In the genomic region with DNA sequence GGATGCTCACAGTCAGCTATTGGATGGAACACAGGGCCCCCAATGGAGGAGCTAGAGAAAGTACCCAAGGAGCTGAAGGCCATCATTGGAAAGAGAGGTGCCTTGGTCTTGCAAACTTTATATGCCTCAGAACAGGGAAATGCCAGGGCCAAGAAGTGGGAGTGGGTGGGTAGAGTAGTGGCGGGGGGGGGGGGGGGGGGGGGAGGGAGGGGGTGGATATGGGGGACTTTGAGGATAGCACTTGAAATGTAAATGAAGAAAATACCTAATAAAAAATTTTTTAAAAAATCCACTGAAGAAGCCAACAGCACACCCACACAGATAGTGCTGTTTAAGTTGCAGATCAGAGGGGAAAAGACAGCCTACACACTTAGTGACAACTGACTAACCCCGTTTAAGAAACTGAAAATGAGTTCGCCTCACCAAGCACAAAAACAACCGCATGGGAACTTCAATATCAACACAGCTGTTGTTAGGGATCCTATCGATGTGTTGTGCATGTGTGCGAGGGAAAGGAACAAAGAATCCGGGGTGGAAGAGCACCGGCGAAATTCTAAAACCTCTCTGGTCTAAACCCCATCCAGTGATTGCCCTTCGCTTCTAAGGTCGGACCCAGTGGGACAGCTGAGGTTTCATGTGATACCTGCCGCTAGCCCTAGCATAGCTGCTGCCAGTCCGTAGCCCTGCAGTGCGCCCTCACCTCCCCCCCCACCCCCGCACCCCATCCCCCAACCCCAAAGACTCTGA, we compare ENCODE assay signal across 9 mouse cellular contexts. TPM values are rescaled to one million over a fixed set of nuclear protein-coding genes. Genes with fewer than 3 reads are reported as not detected.
DNase-seq lines count a peak whose midpoint lies in the region; ATAC-seq lines count a peak whose summit lies in the region.
"Had no signal": no experiment of that assay in that cellular context is flagged by ENCODE, and none has a peak within 500 bp of the region (broad histone marks: within the 10 kb centered on the region; RNA-seq: fewer than 3 reads in every experiment).

No protein-coding gene starts in this region.

- no peaks in the 10 kb centered on the region for H3K9me3 ChIP-seq in heart, embryonic 10.5 days
- H3K9me3 ChIP-seq in hindbrain, embryonic 12.5 days (replicated peaks) = no peaks in the 10 kb centered on the region
- H3K9me3 ChIP-seq in midbrain, embryonic 14.5 days (ENCODE audit: control insufficient read depth, low read length) = no peaks in the 10 kb centered on the region

- peaks cover 31% of the 10 kb centered on the region for H3K4me1 ChIP-seq in heart, embryonic 10.5 days
- H3K4me1 ChIP-seq in hindbrain, embryonic 12.5 days = peaks cover 15% of the 10 kb centered on the region
- H3K4me1 ChIP-seq in midbrain, embryonic 14.5 days (ENCODE audit: control insufficient read depth, insufficient read depth, low read length) = peaks cover 11% of the 10 kb centered on the region; the same call in 1 of the 2 replicates

- peak; percentile 84 for ATAC-seq in CD4-positive, CD25-positive, alpha-beta regulatory T cell, adult 4 months
- peak; percentile 48; the same call in 1 of the 2 replicates for ATAC-seq in hindbrain, embryonic 12.5 days (ENCODE audit: low FRiP score)
- no peak for ATAC-seq in midbrain, embryonic 14.5 days (ENCODE audit: low FRiP score, low TSS enrichment)
- no peak for ATAC-seq in megakaryocyte progenitor cell, adult 5-6 weeks (replicated peaks; ENCODE audit: poor library complexity)

- 10% methylated on average over 14 of the region's 15 CpGs for WGBS in heart, embryonic 10.5 days
- WGBS in hindbrain, embryonic 12.5 days = 9% methylated on average over 14 of the region's 15 CpGs
- WGBS in midbrain, embryonic 14.5 days = 5% methylated on average over 14 of the region's 15 CpGs

- peak overlapping the region; percentile 67 for H3K27ac ChIP-seq in heart, embryonic 10.5 days
- H3K27ac ChIP-seq in hindbrain, embryonic 12.5 days = no peak overlapping the region
- H3K27ac ChIP-seq in midbrain, embryonic 14.5 days (replicated peaks; ENCODE audit: low read depth, low read length) = no peak overlapping the region

- H3K4me3 ChIP-seq in heart, embryonic 10.5 days = peak overlapping the region; percentile 40
- no peak overlapping the region for H3K4me3 ChIP-seq in hindbrain, embryonic 12.5 days
- 0 out of 2 replicates have a peak overlapping the region, but pooled peaks have one; percentile 5 for H3K4me3 ChIP-seq in midbrain, embryonic 14.5 days (replicated peaks; ENCODE audit: low read depth, low read length)

- intact Hi-C loops in heart, postnatal 36 days (cut with DNase I) = no loop called here

- no peak overlapping the region for H3K9ac ChIP-seq in hindbrain, embryonic 12.5 days
- H3K9ac ChIP-seq in midbrain, embryonic 14.5 days (replicated peaks; ENCODE audit: low read length) = no peak overlapping the region; the same call in 1 of the 2 replicates

- DNase-seq in heart, embryonic 10.5 days (ENCODE audit: low spot score) = peak; percentile 93
- no peak for DNase-seq in heart, postnatal 36 days
- DNase-seq in midbrain, embryonic 14.5 days = peak; percentile 23
- DNase-seq in Muller cell, postnatal 12 days (ENCODE audit: inconsistent ontology term) = no peak
- DNase-seq in kidney, adult 11 months = no peak
- DNase-seq: kidney, adult 8-10 months had no signal

- H3K36me3 ChIP-seq in heart, embryonic 10.5 days = no peaks in the 10 kb centered on the region
- H3K36me3 ChIP-seq in hindbrain, embryonic 12.5 days = no peaks in the 10 kb centered on the region
- no peaks in the 10 kb centered on the region for H3K36me3 ChIP-seq in midbrain, embryonic 14.5 days (ENCODE audit: control insufficient read depth, insufficient read depth, low read length)

- no peaks in the 10 kb centered on the region for H3K27me3 ChIP-seq in heart, embryonic 10.5 days (ENCODE audit: insufficient read depth, poor library complexity, severe bottlenecking)
- no peaks in the 10 kb centered on the region for H3K27me3 ChIP-seq in hindbrain, embryonic 12.5 days
- H3K27me3 ChIP-seq in midbrain, embryonic 14.5 days (ENCODE audit: control insufficient read depth, insufficient read depth, low read length) = no peaks in the 10 kb centered on the region

- peak overlapping the region; percentile 39 for H3K4me2 ChIP-seq in hindbrain, embryonic 12.5 days (replicated peaks)
- peak overlapping the region; percentile 40 for H3K4me2 ChIP-seq in midbrain, embryonic 14.5 days (ENCODE audit: low read length)

RNA-seq across cellular contexts. Expression of a gene that starts 13.1 kb away (rescaled TPM):
- 22.6 and 26.5 TPM in 2 replicates for polyA plus RNA-seq in heart, embryonic 10.5 days (2016; fragmentation: Nextera tagmentation; extraction: Ambion mirVana)
- total RNA-seq in heart, postnatal 36 days (2021) = 10 to 100 TPM; 31.0 to 32.6 TPM
- polyA plus RNA-seq in CD4-positive, CD25-positive, alpha-beta regulatory T cell, adult 4 months (2017; shearing (Covaris generic)) = 1 to 10 TPM; 4.3 to 4.9 TPM
- polyA plus RNA-seq in hindbrain, embryonic 12.5 days (2016; fragmentation: Nextera tagmentation; extraction: Ambion mirVana) = 20.8 and 22.0 TPM in 2 replicates
- polyA plus RNA-seq in midbrain, embryonic 14.5 days (2014; fragmentation: Nextera tagmentation; extraction: Ambion mirVana) = 4.5 and 8.3 TPM in 2 replicates
- total RNA-seq in megakaryocyte progenitor cell, adult 5-6 weeks (2015) = 50.4 and 52.7 TPM in 2 replicates
- total RNA-seq in megakaryocyte progenitor cell, adult 5-6 weeks (2017) = 31.3 and 35.4 TPM in 2 replicates

Comparison
In these comparisons a context has a peak if more than half of its experiments do, and no peak if none do; other contexts are left out.
1. DNase-seq: peak in heart, embryonic 10.5 days (single experiment) and midbrain, embryonic 14.5 days (single experiment); none in heart, postnatal 36 days (0 of 2), Muller cell, postnatal 12 days (single experiment) and kidney, adult 11 months (single experiment).
2. ATAC-seq: peak in CD4-positive, CD25-positive, alpha-beta regulatory T cell, adult 4 months (single experiment) and hindbrain, embryonic 12.5 days (single experiment); none in midbrain, embryonic 14.5 days (single experiment) and megakaryocyte progenitor cell, adult 5-6 weeks (single experiment).